Mouse (Mus musculus): ENCODE results near the gene Ttc4. TPM values are rescaled to one million over a fixed set of nuclear protein-coding genes. Genes with fewer than 3 reads are reported as not detected.
A peak's percentile ranks its signal among the peaks of the same experiment; 100 is the strongest.

Ttc4 gene
- total and polyA plus RNA-seq, 2 experiments: 23.4 to 24.2 TPM

DNA sequence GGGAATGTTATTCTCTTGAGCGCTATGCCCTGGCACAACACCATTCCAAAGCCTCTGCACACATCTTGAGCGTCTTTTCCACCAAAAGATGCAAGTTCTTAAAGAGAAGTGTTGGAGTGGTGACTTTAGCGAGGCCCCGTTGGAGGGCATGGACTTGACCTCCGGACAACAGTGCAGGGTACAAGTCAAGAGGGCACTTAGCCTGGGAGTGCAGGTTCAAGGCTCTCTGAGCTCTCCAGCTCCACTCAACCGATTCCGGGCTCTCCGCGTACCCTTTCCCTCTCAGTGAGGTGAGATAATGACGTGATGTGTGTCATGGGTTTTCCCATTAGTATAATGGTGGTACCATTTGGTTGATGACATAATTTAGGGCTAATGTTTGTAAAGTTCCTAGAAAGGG is 54.5 kb downstream of the Ttc4 start:
- H3K27ac ChIP-seq (replicated peaks; ENCODE audit: insufficient read depth, low read depth, low read length): no peak overlapping the region

DNA sequence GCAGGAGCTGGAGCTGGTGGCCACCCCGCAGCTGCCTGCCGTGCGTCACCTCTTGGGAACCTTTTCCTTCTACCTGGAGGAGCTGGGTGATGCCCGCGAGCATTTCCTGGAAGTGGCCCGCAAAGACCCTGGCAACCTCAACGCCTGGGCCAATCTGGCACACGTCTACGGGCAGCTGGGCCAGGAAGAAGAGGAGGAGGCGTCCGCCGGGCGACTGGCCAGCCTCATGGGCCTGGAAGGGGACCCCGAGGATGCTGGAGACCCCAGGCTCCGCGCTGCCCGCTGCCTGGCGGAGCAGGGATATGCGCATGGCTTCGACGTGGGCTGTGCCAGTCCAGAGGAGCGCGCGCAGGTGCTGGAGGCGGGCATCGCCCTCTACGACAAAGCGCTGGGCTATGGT is 56.0 kb downstream of the Ttc4 start:
- peaks cover 10% of the 10 kb centered on the region for H3K27me3 ChIP-seq (ENCODE audit: control insufficient read depth, insufficient read depth, low read length)
- 0 out of 2 replicates have a peak, but pooled peaks cover 3% of the 10 kb centered on the region for H3K4me1 ChIP-seq (ENCODE audit: control insufficient read depth, insufficient read depth, low read length)
- H3K4me3 ChIP-seq (ENCODE audit: insufficient read depth, low read depth, low read length): no peak overlapping the region
- H3K79me2 ChIP-seq (ENCODE audit: control insufficient read depth, insufficient read depth, low read length): no peaks in the 10 kb centered on the region
- no peak overlapping the region for H3K27ac ChIP-seq (replicated peaks; ENCODE audit: insufficient read depth, low read depth, low read length)
- H3K36me3 ChIP-seq (ENCODE audit: control insufficient read depth, insufficient read depth, low read length): no peaks in the 10 kb centered on the region
- 22% methylated on average over 28 of the region's 28 CpGs for WGBS
- DNase-seq (ENCODE audit: extremely low read depth, low read depth, low spot score): no peak
- no peak overlapping the region for H3K9ac ChIP-seq (ENCODE audit: low read depth, low read length)
- TF ChIP-seq CTCF (IDR thresholded peaks at IDR 0.05; ENCODE audit: low read depth, low read length) (no peak), POLR2A (IDR thresholded peaks at IDR 0.05; ENCODE audit: extremely low read depth, insufficient read depth, low read length) (no peak)

More for the DNA sequence above, 54.5 kb downstream of the Ttc4 start:
- no peak for DNase-seq (ENCODE audit: extremely low read depth, low read depth, low spot score)
- H3K27me3 ChIP-seq (ENCODE audit: control insufficient read depth, insufficient read depth, low read length): peaks cover 10% of the 10 kb centered on the region
- H3K36me3 ChIP-seq (ENCODE audit: control insufficient read depth, insufficient read depth, low read length): no peaks in the 10 kb centered on the region
- TF ChIP-seq POLR2A (IDR thresholded peaks at IDR 0.05; ENCODE audit: extremely low read depth, insufficient read depth, low read length) (no peak), CTCF (IDR thresholded peaks at IDR 0.05; ENCODE audit: low read depth, low read length) (no peak)
- no peak overlapping the region for H3K9ac ChIP-seq (ENCODE audit: low read depth, low read length)
- H3K4me3 ChIP-seq (ENCODE audit: insufficient read depth, low read depth, low read length): no peak overlapping the region
- WGBS: 83% methylated on average over 10 of the region's 10 CpGs
- 0 out of 2 replicates have a peak, but pooled peaks cover 3% of the 10 kb centered on the region for H3K4me1 ChIP-seq (ENCODE audit: control insufficient read depth, insufficient read depth, low read length)
- no peaks in the 10 kb centered on the region for H3K79me2 ChIP-seq (ENCODE audit: control insufficient read depth, insufficient read depth, low read length)

DNA sequence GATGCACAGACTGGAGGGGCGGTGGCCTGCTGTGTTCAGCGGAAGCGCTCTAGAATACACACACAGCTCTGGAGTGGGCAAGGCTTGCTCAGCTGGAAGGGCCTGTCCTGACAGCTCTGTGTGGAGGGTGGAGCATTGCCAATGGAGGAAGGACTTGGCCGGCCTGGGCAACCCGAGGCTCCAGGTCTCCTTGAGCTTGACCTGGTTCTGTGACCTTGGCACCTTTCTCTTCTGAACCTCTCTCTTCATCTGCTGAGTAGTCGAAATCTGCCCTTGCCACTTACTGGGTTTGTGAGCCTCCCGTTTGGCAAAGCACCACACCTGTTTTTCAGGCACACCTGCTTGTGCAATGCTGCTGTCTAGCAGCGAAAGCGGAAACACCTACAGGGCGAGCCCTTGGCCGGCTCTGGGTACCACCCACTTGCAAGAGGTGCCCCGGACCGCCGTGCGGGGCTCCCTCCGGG is 56.7 kb downstream of the Ttc4 start, which contains the start of gene Ttc22:
Ttc22 (plus strand) TSS at position 403 of the 464 bp plus-strand sequence.
- H3K4me1 ChIP-seq (ENCODE audit: control insufficient read depth, insufficient read depth, low read length): 0 out of 2 replicates have a peak, but pooled peaks cover 3% of the 10 kb centered on the region
- no peak within 1 kb of the TSS for H3K27ac ChIP-seq (replicated peaks; ENCODE audit: insufficient read depth, low read depth, low read length)
- H3K36me3 ChIP-seq (ENCODE audit: control insufficient read depth, insufficient read depth, low read length): no peaks in the 10 kb centered on the region
- no peaks in the 10 kb centered on the region for H3K79me2 ChIP-seq (ENCODE audit: control insufficient read depth, insufficient read depth, low read length)
- 12% methylated on average over 16 of the region's 16 CpGs for WGBS
- H3K9ac ChIP-seq (ENCODE audit: low read depth, low read length): no peak within 1 kb of the TSS
- peak; percentile 16 for DNase-seq (ENCODE audit: extremely low read depth, low read depth, low spot score)
- TF ChIP-seq POLR2A (IDR thresholded peaks at IDR 0.05; ENCODE audit: extremely low read depth, insufficient read depth, low read length) (no peak), CTCF (IDR thresholded peaks at IDR 0.05; ENCODE audit: low read depth, low read length) (no peak)
- no peak within 1 kb of the TSS; the same call in 1 of the 2 replicates for H3K4me3 ChIP-seq (ENCODE audit: insufficient read depth, low read depth, low read length)
- H3K27me3 ChIP-seq (ENCODE audit: control insufficient read depth, insufficient read depth, low read length): peaks cover 10% of the 10 kb centered on the region

DNA sequence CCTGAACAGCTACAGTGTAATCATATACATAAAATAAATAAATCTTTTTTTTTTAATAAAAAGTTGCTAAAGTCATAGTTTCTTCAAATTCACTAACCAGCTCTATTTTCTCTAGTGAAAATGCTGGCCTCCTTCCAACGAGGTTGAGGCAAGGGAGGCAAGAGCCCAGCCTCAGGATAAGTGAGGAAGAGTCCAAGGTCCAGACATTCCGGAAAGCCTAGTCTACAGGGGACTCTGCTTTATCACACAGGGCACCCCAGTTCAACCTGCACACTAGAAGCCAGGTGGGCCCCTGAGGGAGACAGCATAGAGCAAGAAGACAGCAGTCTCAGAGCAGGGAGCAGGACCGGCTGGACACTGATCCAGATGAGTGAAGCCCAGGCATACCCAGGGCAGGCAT is 57.3 kb downstream of the Ttc4 start:
- no peaks in the 10 kb centered on the region for H3K36me3 ChIP-seq (ENCODE audit: control insufficient read depth, insufficient read depth, low read length)
- no peak overlapping the region for H3K27ac ChIP-seq (replicated peaks; ENCODE audit: insufficient read depth, low read depth, low read length)
- H3K4me3 ChIP-seq (ENCODE audit: insufficient read depth, low read depth, low read length): no peak overlapping the region
- DNase-seq (ENCODE audit: extremely low read depth, low read depth, low spot score): no peak
- H3K79me2 ChIP-seq (ENCODE audit: control insufficient read depth, insufficient read depth, low read length): no peaks in the 10 kb centered on the region
- no peak for TF ChIP-seq POLR2A (IDR thresholded peaks at IDR 0.05; ENCODE audit: extremely low read depth, insufficient read depth, low read length)
- no peak for TF ChIP-seq CTCF (IDR thresholded peaks at IDR 0.05; ENCODE audit: low read depth, low read length)
- 0 out of 2 replicates have a peak, but pooled peaks cover 3% of the 10 kb centered on the region for H3K4me1 ChIP-seq (ENCODE audit: control insufficient read depth, insufficient read depth, low read length)
- WGBS: 49% methylated on average over 3 of the region's 3 CpGs
- no peak overlapping the region for H3K9ac ChIP-seq (ENCODE audit: low read depth, low read length)
- peaks cover 12% of the 10 kb centered on the region for H3K27me3 ChIP-seq (ENCODE audit: control insufficient read depth, insufficient read depth, low read length)

DNA sequence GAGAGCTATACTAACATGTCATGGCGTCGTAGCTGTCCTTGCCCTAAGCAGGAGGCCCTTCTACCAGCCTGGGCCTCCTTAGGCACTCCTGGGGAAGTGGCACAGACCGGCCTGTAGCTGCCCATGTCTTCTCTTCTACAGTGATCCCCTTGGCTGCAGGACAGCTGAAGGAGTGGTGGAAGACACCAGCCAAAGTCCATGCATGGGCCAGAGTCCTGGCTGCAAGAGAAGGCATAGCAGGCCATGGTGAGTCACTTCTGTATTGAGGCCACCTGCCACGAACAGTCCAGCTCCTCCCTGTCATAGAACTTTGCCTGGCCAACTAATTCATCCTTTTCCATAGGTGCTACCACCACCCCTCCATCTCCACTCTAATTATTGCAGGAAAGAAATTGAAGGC is 59.8 kb downstream of the Ttc4 start:
- DNase-seq (ENCODE audit: extremely low read depth, low read depth, low spot score): no peak
- WGBS: 94% methylated on average over 4 of the region's 4 CpGs

DNA sequence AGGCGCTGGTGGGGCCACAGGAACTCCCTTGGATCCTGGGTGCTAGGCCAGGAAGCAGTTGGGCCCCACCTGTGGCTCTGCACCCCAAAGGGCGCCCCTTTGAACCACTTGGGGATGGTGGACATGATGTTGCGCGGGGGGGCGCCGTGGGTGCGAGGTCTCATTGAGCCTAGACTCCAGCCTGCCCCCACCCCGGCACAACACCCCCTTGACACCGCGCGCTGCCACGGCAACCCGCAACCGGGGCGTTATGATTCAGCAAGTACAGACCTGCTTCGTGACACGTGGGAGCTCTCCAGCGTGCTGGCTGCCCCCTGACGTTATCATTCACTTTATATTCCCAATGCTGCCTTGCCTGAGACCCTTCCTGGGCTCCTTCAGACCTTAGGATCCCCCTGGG is 61.7 kb downstream of the Ttc4 start, which contains the start of gene Lexm:
Lexm (minus strand) TSS at position 186 of the 400 bp plus-strand sequence.
- no peak within 1 kb of the TSS for H3K4me3 ChIP-seq (ENCODE audit: insufficient read depth, low read depth, low read length)
- no peaks in the 10 kb centered on the region for H3K79me2 ChIP-seq (ENCODE audit: control insufficient read depth, insufficient read depth, low read length)
- TF ChIP-seq CTCF (IDR thresholded peaks at IDR 0.05; ENCODE audit: low read depth, low read length) (no peak), POLR2A (IDR thresholded peaks at IDR 0.05; ENCODE audit: extremely low read depth, insufficient read depth, low read length) (no peak)
- H3K27ac ChIP-seq (replicated peaks; ENCODE audit: insufficient read depth, low read depth, low read length): no peak within 1 kb of the TSS
- 0 out of 2 replicates have a peak, but pooled peaks cover 2% of the 10 kb centered on the region for H3K4me1 ChIP-seq (ENCODE audit: control insufficient read depth, insufficient read depth, low read length)
- H3K27me3 ChIP-seq (ENCODE audit: control insufficient read depth, insufficient read depth, low read length): peaks cover 5% of the 10 kb centered on the region; the same call in 1 of the 2 replicates
- DNase-seq (ENCODE audit: extremely low read depth, low read depth, low spot score): no peak
- 6% methylated on average over 19 of the region's 19 CpGs for WGBS
- no peak within 1 kb of the TSS for H3K9ac ChIP-seq (ENCODE audit: low read depth, low read length)
- H3K36me3 ChIP-seq (ENCODE audit: control insufficient read depth, insufficient read depth, low read length): no peaks in the 10 kb centered on the region

More for the DNA sequence above, 59.8 kb downstream of the Ttc4 start:
- no peak overlapping the region for H3K4me3 ChIP-seq (ENCODE audit: insufficient read depth, low read depth, low read length)
- H3K4me1 ChIP-seq (ENCODE audit: control insufficient read depth, insufficient read depth, low read length): 0 out of 2 replicates have a peak, but pooled peaks cover 3% of the 10 kb centered on the region
- TF ChIP-seq POLR2A (IDR thresholded peaks at IDR 0.05; ENCODE audit: extremely low read depth, insufficient read depth, low read length) (no peak), CTCF (IDR thresholded peaks at IDR 0.05; ENCODE audit: low read depth, low read length) (no peak)
- H3K36me3 ChIP-seq (ENCODE audit: control insufficient read depth, insufficient read depth, low read length): no peaks in the 10 kb centered on the region
- no peak overlapping the region for H3K27ac ChIP-seq (replicated peaks; ENCODE audit: insufficient read depth, low read depth, low read length)
- H3K79me2 ChIP-seq (ENCODE audit: control insufficient read depth, insufficient read depth, low read length): no peaks in the 10 kb centered on the region
- H3K9ac ChIP-seq (ENCODE audit: low read depth, low read length): no peak overlapping the region
- H3K27me3 ChIP-seq (ENCODE audit: control insufficient read depth, insufficient read depth, low read length): peaks cover 12% of the 10 kb centered on the region
